In the genomic region with DNA sequence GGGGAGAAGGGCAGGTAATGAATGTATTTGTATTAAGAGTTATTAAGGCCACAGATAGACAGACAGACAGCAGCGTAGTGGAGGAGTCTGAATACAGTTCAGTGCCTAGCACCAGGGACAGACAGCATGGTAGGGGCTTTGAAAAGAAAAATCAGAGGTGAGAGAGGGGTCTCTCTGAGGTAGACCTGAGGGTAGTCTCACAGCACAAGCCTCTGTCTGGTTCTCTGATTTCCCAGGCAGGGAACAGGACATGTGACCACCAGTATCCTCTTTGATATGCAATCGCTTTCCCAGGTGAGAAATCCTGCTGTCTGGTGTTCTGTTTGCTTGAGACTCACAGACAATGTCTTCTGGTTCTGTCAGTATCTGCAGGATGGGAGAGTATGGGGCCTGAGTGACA, we compare ENCODE assay signal across 27 mouse cellular contexts.
"Had no signal": no experiment of that assay in that cellular context is flagged by ENCODE, and none has a peak within 500 bp of the region (broad histone marks: within the 10 kb centered on the region; RNA-seq: fewer than 3 reads in every experiment).

No protein-coding gene starts in this region.

- H3K27me3 ChIP-seq: embryonic facial prominence, embryonic 12.5 days; embryonic facial prominence, embryonic 13.5 days; embryonic facial prominence, embryonic 15.5 days; forebrain, embryonic 12.5 days; forebrain, embryonic 13.5 days; forebrain, embryonic 15.5 days had no signal

- DNase-seq: cerebellum, adult 2 months; cerebellum, adult 8-10 months; cerebellum, adult 9-10 months; cerebellum, adult 9-11 months; cerebellum, postnatal 10 days; cerebellum, postnatal 14 days; cerebellum, postnatal 25 days; cerebellum, postnatal 36 days; embryo, embryonic 11 days; forebrain, postnatal 0 days; gastrocnemius, adult 2 months; gastrocnemius, postnatal 10 days; gastrocnemius, postnatal 14 days; gastrocnemius, postnatal 25 days; gastrocnemius, postnatal 36 days; heart, adult 18-20 months had no signal

- H3K4me3 ChIP-seq: embryonic facial prominence, embryonic 10.5 days; embryonic facial prominence, embryonic 12.5 days; embryonic facial prominence, embryonic 13.5 days; embryonic facial prominence, embryonic 15.5 days; erythroblast, embryonic 14.5 days; forebrain, embryonic 10.5 days; forebrain, embryonic 12.5 days; forebrain, embryonic 13.5 days; forebrain, embryonic 15.5 days; gastrocnemius, adult 2 months had no signal

- H3K36me3 ChIP-seq: embryonic facial prominence, embryonic 10.5 days; embryonic facial prominence, embryonic 12.5 days; embryonic facial prominence, embryonic 13.5 days; embryonic facial prominence, embryonic 15.5 days; forebrain, embryonic 10.5 days; forebrain, embryonic 12.5 days; forebrain, embryonic 15.5 days had no signal

- H3K27ac ChIP-seq: embryonic facial prominence, embryonic 10.5 days; embryonic facial prominence, embryonic 12.5 days; embryonic facial prominence, embryonic 13.5 days; embryonic facial prominence, embryonic 15.5 days; forebrain, embryonic 10.5 days; forebrain, embryonic 12.5 days; forebrain, embryonic 13.5 days; forebrain, embryonic 15.5 days; gastrocnemius, adult 2 months had no signal

- H3K4me2 ChIP-seq: embryonic facial prominence, embryonic 12.5 days; embryonic facial prominence, embryonic 13.5 days; embryonic facial prominence, embryonic 15.5 days; forebrain, embryonic 12.5 days; forebrain, embryonic 13.5 days; forebrain, embryonic 15.5 days had no signal

- ATAC-seq: forebrain, embryonic 13.5 days; forebrain, embryonic 14.5 days; forebrain, embryonic 15.5 days; forebrain, embryonic 16.5 days; forebrain, postnatal 0 days had no signal

- H3K4me1 ChIP-seq: forebrain, embryonic 13.5 days; forebrain, embryonic 15.5 days had no signal

- H3K9me3 ChIP-seq: embryonic facial prominence, embryonic 10.5 days; embryonic facial prominence, embryonic 12.5 days; embryonic facial prominence, embryonic 13.5 days; embryonic facial prominence, embryonic 15.5 days; forebrain, embryonic 10.5 days; forebrain, embryonic 12.5 days; forebrain, embryonic 13.5 days; forebrain, embryonic 15.5 days had no signal

- H3K9ac ChIP-seq: embryonic facial prominence, embryonic 12.5 days; embryonic facial prominence, embryonic 13.5 days; embryonic facial prominence, embryonic 15.5 days; forebrain, embryonic 12.5 days; forebrain, embryonic 13.5 days; forebrain, embryonic 15.5 days; forebrain, postnatal 0 days had no signal
